Mouse (Mus musculus): ENCODE data around the gene Erp29. TPM values are rescaled to one million over a fixed set of nuclear protein-coding genes. Genes with fewer than 3 reads are reported as not detected.
"Not testable (repeated sequence)": the region's sequence is repeated elsewhere in the genome, so short reads cannot be mapped to it uniquely, and the experiment has no call there.

Erp29 gene
- total RNA-seq (2021) = 10 to 100 TPM; 70.3 to 80.6 TPM
- long read RNA-seq, experiment 1, full-length matches to known transcripts = 53 of 54 reads
- long read RNA-seq, experiment 1, partial matches to known transcripts = 0 of 54 reads
- long read RNA-seq, experiment 1, other reads (novel, unspliced or antisense) = 1 of 54 reads
- long read RNA-seq, experiment 2, full-length matches to known transcripts = 42 of 46 reads
- long read RNA-seq, experiment 2, partial matches to known transcripts = 4 of 46 reads
- long read RNA-seq, experiment 2, other reads (novel, unspliced or antisense) = 0 of 46 reads

DNA sequence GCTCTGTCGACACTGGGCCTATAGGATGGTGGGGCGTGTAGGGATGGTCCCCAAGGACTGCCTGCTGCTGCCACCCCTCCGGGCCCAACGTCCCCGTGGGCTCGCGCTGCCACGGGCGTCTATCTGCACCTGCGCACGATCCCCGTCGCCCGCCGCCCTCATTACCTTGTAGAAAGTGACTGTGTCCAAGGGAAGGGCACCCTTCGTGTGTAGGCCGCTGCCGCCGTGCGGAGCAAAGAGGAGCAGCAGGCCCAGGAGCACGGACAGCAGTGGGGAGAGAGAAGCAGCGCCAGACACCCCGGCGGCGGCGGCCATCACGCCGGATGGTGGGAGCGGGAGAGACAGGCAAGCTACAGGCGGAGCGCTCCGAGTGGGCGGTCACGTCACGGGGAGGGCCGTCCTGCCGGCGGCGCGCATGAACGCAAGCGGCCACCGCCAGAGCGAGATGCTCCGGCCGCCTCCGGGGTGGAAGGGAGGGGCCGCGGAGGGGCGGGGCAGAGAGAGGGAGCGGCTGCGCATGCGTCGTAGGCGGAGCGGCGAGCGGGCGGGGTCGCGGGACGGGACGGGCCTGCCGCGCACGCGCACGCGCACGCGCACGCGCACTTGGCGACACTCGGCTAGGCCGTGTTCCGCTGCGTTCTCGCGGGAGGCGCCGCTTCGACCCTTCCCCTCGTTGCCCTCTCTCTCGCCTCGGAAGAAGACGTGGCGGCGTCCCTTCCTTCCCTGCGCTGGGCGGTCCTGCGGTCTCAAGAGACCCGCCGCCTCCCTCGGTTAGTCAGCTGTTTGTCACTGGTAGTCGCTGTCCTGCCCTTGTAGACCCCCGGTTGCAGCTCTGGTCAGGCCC, at the start of gene Erp29:
TSS of gene Erp29 (minus strand) at position 481 of the 844 bp plus-strand sequence.
- peak; percentile 100 for DNase-seq

DNA sequence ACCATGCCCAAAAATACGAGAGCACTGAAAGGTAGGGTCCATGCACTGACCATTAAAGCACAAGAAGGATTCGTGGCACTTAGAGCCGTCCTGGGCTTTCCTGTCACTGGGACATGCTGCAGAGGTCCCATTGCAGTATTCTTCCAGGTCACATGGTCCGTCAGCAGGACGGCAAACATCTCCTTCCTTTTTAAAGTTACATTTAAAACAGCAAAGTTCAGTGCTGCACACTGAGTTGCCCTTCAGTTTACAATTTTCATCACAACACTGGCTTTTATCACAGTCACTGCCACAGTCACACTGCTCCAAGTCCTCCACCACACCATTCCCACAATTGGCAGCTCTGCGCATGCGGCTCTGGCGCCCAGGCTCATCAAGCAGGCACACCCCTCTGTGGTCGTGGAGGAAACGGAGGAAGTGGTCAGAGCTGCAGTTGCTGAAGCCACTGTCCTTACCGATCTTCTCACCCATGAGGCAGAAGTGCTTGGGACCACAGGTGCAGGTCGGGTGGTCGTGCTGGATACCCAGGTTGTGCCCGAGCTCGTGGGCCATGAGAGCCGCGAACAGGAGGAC, 49.2 kb upstream of the Erp29 start:
- not testable (repeated sequence) for DNase-seq

DNA sequence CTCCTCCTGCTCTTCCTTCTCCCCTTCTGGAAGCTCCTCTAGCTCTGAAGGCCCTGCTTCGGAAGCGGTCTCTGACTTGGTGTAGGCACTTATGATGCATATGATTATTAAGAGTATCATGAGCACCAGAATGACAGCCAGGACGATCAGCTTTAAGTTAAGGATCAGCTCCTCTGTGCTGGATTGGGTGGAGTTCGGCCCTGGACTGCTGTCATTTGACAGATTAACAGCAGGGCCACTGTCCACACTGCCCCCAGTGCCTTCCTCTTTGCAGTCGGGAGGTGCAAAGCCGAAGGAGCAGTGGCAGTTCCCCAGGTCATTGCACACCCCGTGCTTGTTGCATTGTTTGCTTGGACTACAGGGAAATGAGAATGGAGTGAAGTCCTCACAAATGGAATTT, 48.4 kb upstream of the Erp29 start:
- no peak for DNase-seq

DNA sequence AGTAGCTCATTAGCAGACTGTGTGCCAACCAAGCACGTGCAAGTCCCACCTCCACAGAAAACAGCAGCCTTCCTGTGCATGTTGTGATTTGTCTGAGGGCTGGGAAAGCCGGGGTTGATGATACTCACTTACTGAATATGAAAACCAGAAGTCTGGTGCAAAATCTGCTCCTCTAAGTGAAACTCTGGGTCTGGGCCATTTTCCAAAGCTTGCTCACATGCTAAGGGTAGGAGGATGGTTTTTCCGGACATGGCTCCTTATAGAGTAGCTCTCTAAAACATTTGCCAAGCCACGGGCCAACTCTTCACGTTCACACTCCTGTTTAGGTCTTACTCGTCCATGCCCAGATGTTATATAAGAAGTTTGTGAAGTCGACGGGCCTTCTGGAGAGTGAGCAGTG, 41.0 kb upstream of the Erp29 start:
- DNase-seq = no peak

DNA sequence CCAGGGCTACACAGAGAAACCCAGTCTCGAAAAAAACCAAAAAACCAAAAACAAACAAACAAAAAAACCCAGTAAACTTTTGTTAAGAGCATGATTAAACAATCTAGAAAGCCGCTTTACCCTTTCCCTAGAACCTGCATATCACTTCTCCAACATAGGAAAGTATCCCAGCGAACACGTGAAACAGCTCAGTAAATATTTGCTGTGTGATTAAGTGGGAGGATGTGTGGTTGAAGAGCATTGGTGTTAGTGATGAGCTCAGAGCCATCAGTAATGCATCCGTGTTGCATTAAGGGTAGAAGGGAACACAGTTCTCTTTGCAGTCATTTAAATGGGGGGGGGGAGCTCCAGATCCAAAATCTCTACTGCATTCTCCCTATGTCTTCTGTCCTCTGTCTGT, 32.5 kb upstream of the Erp29 start:
- no peak for DNase-seq

DNA sequence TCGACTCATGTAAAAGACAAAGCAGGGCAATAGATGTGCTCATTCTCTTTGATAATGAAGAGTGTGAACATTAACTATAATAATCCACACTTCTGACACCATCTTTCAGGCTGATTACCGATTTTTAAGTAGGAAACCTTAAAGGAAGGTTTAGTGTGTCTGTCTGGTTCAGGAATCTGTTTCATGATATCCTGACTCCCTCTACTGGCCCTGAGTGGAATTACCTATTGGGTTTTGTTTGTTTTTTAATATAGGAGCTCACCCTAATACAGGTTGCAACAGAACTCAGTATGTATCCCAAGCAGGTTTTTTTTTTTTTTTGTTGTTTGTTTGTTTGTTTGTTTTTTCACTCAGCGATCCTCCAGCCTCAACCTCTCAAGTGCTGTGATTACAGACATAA, 25.4 kb upstream of the Erp29 start:
- DNase-seq = no peak

DNA sequence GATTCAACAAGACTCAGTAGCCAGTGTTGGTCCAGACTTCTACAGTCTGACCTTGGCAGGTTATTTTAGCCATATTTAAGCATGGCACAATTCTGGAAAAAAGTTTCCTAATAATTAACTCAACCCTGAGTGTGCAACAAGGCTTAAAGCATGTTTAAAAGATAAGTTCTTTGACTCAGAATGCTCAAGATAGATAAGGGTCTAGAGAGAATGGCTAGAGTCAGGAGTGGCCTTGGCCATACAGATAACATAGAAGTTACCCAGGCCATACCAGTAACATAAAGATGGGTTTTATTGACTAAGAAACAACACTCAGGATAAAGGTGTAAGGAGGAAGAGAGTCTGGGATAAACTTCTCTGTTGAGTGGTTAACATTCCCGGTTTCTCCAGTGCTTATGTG, 23.7 kb upstream of the Erp29 start:
- no peak for DNase-seq

DNA sequence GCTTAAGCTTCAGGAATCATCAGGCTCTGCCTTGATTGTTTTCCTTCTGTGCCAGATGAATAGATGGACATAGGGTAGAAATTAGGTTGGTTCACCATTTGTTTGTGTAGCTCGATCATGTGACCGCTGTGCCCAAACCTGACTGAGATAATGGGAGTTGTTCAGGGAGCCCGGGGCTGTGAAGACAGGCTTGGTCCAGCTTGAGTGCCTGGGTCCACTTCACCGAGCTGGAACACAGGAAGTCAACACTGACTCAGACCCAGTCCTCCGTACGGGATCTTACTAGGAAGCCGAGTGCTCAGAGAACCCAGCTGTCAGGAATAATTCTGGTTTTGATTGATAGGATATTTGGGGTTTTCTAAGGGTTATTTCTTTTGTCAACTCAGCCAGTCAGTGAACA, 22.3 kb upstream of the Erp29 start:
- no peak for DNase-seq

DNA sequence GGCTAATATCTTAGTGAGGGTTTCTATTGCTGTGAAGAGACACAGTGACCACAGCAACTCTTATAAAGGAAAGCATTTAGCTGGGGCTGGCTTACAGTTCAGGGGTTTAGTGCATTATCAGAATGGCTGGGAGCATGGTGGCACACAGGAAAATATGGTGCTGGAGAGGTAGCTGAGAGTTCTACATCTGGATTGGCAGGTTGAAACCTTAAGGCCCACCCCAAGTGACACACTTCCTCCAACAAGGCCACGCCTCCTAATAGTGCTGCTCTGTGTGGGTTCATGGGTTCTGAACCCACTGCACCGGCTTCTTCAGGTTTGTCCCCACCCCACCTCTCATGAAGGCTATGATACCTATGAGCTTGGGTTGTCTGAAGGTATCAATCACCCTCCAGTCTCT, 20.1 kb upstream of the Erp29 start:
- no peak for DNase-seq

DNA sequence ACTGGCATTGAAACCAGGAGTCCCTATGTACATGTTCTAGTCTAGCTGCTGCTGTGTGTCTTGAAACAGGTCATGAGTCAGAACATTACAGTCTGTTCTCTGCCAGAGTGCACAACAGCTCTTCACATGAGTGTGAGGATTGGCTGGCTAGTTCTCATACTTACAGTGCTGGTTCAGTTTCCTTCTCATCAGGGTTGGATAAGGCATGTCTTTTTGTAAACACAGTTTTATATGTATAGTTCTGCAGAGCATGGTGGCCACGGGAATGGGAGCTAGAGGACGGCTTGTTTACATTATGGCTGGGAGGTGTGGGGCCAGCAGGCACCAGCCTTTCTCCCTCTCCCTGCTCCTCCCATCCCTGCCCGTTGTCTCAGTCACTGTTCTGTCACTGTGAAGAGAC, 17.3 kb upstream of the Erp29 start:
- DNase-seq = no peak

DNA sequence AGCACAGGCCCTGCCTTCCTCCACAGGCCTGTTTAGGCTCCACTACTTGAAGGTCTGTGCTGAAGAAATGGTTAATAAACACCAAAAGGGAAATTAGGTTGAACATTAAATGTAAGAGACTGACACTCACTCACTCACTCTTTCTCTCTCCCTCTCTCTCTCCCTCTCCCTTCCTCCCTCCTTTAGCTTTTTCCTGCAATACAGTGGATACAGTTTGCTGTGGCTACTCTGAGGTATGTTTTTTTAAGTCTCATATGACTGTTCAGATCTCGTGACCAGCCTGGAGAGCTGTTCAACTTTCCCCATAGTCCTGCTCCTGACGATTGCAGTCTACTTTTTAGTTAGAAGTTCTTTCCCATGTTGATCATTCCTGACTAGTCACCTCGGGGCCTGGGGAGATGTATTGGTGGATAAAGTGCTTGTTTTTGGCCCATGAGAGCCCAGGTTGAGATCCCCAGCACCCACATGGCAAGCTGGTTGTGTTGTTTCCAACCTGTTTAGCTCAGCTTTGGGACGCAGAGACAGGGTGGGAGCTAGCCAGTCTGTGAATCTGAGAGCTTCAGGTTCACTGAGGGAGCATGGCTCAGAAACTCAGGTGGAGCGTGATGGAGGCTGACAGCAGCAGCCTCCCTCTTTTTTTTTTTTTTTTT, 11.4 kb upstream of the Erp29 start:
- no peak for DNase-seq

DNA sequence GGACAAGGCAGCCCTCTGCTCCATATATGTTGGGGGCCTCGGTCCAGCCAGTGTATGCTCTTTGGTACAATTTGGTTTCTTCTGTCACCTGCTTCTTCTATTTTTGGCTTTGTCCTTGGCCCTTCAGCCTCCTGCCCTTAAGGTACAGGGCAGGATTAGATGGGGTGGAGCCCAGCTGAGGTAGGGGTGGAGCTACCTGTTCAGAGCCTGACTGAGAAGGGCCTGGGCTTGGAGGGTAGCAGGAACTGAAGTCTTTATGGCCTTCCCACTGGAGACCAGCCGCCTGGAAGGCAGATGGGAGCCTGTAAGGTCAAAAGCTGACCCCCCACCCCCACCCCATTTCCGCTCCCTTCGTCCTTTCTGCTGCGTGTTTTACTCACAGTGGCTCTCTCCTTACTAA, 10.7 kb upstream of the Erp29 start:
- DNase-seq = no peak

DNA sequence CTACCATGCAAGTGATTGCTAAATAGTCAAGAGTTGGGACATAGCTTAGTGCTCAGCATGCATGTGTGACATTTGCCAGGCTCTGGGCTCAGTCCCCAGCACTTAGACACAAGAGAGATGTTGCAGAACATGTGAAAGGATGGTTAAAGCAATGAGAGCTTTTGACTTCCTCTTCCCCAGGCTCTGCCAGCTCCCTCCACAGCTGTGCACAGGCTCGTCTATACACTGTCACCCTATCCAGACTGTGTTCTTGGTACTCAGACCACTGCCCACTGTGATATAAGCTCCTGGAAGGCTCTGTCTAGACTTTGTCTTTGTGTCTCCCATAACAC, 9.8 kb upstream of the Erp29 start:
- no peak for DNase-seq

DNA sequence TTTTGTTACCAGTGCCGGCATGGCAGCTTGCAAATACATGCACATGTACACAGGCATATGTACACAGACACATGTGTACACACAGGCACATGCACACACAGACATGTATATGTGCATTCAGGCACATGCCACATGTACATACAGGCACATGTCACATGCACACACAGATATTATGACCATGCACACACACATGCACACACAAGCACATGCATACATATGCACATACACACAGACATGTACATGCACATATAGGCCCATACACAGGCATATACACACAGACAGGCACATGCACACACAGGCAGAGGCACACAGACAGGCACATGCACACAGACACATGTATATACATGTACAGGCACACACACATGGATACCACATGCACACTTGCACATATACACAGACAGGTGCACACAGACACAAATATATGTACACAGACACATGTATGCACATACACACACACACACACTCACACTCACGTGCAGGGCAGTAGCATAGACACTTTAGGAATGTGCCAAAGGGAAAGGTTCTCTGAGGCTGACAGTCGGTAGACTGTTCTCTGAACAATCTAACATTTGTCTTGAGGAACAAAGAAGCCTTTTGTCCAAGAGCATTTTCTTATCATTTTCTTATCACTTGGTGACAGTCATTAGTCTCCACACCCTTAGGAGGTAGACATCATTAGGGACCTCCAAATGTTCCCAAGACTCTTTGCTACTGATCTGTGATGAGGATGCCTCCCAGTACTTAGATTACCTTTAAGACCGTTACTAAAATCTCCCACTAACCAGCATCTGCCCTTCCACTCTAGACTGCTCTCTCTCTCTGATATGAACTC, 9.2 kb upstream of the Erp29 start:
- no peak for DNase-seq

DNA sequence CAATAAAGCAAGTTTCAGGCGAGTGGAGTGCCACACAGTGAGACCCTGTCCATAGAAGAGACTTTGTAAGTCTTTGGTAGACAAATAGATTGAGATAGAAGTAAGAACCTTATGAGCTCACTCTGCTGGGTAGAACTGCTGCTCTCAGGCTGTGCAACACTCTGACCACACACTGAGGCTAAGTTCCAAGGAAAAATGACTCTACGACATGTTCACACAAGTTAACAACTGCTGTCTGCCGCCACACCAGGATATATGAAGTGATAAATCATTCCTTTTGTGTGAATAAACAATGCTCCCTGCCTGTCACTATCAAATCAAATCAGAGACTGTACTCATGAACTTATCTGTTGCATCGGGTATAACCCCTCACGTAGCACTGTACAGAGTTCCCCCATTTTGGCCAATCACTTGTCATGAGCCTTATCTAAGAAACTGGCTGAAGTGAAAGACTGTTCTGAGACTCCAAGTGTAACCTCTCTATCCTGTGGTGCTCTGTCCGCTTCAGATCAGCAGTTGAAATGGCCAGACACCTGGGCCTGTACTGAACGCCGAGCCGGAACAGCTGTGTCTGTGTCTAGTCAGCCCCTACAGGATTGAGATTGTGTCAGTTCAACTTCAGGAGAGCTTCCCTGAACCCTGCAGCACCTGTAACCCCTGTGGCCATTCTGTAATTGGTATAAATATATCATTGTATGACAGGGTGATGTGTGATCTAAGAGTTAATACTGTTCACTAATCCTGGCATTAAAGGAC, 3.4 kb upstream of the Erp29 start:
- no peak for DNase-seq

DNA sequence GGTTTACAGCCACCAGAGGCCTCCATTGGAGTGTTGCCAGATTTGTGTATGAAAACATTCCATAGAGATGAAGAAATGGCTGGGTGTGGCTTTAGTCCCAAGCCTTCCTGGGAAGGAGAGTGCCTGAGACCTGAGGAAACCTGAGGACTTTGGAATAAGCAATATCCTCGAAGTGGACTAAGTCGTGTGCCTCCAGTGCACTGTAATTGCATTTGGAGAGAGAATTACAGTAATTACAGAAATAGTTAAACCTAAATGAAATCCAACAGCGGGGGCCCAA, 2.1 kb upstream of the Erp29 start:
- DNase-seq = no peak

DNA sequence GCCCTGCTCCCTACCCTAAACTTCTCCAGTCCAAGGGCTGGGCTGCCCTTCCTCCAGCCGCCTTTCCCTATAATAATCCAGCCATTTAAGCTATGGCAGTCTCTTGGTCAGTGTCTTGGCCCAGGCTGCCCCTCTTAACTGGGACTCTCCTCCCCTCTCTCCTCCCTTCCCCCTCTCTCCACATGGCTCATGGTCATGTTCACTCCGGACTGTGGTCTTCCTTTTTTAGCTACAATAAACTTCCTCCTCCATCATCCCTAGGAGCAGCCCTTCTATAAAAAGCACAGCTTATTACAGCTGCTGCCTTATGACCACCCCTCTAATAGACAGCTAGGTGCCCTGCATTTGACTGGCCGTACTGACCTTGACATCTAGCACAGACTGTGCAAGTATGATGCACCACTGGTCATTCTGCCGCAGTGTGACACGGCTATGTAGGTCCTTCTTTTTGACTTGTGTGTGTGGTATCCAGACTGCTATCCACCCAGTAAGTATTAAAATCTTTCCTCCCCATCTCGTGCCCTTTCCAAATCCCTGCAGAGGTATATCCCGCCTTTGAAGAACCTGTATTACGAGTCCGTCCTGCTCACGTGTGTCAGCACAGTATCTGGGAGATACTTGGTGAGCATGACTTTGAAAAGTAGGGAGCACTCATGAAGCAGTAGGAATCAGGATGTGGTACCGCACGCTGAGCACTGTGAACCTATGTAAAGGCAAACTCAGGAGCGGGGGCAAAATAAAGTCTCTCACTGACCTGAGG, 1.6 kb upstream of the Erp29 start:
- no peak for DNase-seq

DNA sequence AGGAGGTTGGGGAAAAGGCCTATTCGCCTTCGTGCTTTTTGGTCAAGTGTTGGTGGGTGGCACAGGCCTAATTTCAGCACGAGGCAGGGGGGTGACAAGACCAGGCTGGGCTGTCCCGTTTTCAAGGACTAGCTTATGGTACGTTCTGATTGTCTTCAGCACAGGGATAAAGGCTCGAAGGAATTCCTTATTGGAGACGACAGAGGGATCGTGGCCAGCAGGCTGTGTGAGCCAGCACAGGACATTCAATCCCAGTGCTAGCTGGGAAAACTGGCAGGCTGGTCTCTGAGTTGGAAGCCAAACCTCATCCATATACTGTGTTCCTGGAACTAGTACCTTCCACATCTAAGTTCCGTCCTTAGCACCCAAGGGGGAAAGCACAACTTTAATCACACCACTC, 600 bp upstream of the Erp29 start:
- DNase-seq = peak; percentile 70

DNA sequence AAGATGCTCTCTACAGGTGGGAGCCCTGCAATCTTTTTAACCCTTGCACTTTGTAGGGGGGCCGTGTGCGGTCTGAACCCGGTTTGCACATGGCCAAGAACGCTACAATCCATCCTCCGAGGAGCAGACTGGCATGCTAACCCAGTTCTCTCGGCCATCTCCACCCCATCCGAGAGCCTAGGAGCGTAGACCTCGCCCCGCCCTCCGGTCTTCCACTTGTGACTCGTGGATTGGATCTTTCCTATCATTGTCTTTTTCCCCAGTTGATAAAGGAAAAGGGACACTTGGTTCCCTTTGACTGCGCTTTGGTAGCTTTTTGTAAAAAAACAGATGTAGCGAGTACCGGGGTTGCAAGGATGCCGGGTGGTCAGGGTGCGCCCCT, 671 bp downstream of the Erp29 start, which contains the start of gene Tmem116:
TSS of gene Tmem116 (plus strand) at position 250 of the 382 bp plus-strand sequence.
- DNase-seq = no peak

DNA sequence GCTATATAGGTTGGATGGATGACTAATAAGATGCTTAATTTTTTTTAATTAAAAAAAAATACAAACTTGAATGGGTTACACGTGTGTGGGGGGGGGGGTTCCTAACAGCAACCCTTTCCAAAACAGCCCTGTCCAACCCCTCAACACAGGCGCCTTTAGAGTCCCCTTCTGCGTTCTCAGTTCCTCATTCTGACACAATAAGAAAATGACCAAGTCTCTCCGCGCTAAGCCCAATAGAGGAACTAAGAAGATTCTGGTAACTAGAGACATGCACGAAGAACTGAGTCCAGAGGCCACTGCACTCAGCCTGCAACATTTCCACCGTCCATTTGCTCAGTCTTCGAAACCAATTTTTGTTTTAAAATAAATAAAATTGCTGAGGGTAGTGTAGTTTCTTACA, 1.1 kb downstream of the Erp29 start:
- DNase-seq = no peak

DNA sequence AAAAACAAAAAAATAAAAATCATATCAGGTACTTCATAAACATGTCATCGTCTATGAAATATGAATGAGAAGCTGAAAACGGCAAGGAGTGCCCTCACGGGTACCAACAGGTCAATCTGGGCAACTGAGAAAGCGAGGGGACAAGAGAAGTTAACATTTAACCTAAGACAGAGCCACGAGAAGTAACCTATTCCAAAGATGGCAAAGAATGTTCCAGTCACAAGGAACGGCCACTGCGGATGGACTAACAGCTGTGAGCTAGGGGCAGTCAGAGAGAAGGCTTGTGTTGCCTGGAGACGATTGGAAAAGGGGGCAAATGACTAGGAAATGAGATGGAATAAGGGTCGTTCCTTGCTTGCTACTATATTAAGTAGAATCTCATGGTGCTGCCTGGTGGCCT, 1.8 kb downstream of the Erp29 start:
- DNase-seq = no peak

All from gastrocnemius, postnatal 10 days (tissue).